Mouse (Mus musculus) embryonic fibroblast, embryonic 13.5 days (primary cell): ENCODE results near the gene Hoxc8. TPM values are rescaled to one million over a fixed set of nuclear protein-coding genes. Genes with fewer than 3 reads are reported as not detected.

Source experiments
- H3K27ac ChIP-seq: 2 replicates; pipeline ENCODE4 v1.5.1; 2012; ENCODE audit warnings: low read length, control low read depth, inconsistent platforms; ENCODE audit not compliant: insufficient read depth
- H3K4me1 ChIP-seq: 2 replicates; pipeline ENCODE4 v1.6.1; 2011; ENCODE audit warnings: low read length; ENCODE audit not compliant: control insufficient read depth, insufficient read depth
- H3K4me3 ChIP-seq: 2 replicates; pipeline ENCODE4 v1.5.1; 2011; ENCODE audit warnings: mild to moderate bottlenecking, control low read depth, low read length; ENCODE audit not compliant: insufficient read depth
- CTCF ChIP-seq: IDR thresholded peaks from 2 replicates; pipeline ENCODE4 v1.5.1; 2011; ENCODE audit warnings: mild to moderate bottlenecking, control low read depth, low read length, moderate library complexity, borderline replicate concordance; ENCODE audit not compliant: insufficient read depth
- POLR2A ChIP-seq: IDR thresholded peaks from 2 replicates; pipeline ENCODE4 v1.6.1; 2011; ENCODE audit warnings: low read depth, mild to moderate bottlenecking, control low read depth, low read length, moderate library complexity
- polyA plus RNA-seq: library from polyadenylated mRNA; stranded (reverse); fragments of >200 nt; gene quantifications from 2 replicates; pipeline ENCODE4 v1.2.4, GENCODE M21; 2011; ENCODE audit warnings: low read depth; ENCODE audit not compliant: missing spikeins, insufficient read length

The Hoxc8 gene
- polyA plus RNA-seq, 1 experiment: 28.5 TPM

DNA sequence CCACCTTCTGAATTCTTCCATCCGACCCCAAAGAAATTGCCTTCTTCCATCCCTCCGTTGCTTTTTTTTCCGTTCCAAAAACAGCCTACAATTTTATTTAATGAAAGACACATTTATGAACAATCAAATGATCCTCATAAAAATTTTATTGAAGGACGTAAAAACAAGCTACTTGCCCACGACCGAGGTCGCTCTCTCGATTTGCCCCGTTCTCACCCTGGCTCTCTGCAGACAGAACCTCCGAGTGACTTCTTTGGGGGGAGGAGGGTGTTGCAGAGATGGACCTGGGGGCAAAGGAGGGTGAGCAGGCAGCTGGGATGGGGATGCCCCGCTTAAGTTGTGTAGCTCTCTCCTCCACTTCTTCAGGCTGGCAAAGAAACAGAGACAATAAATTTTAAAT is 10.1 kb upstream of the Hoxc8 start:
- Histone ChIP-seq H3K27ac (peak overlapping the region; percentile 28), H3K4me3 (no peak overlapping the region), H3K4me1 (no peaks in the 10 kb centered on the region)
- no peak for TF ChIP-seq CTCF
- TF ChIP-seq POLR2A: no peak

DNA sequence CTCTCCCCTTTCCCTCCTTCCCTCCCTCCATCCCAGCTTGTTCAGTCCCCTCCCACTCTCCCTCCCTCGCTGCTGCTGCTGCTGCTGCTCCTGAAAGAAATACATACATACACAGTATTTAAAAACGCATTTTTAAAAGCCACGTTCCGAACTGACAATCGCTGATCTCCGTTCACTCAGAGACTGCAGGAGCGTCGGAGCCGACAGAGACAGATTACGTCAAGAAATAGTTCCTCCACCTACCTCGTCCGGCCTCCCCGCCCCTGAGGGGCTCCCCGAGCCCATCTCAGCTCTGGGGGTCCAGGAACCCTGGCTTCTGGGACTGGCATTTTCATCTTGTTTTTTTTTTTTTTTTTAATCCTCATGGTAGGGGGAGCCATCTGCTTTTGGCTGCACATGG is 9.5 kb upstream of the Hoxc8 start:
- no peaks in the 10 kb centered on the region for H3K4me1 ChIP-seq
- peak overlapping the region; percentile 28 for H3K27ac ChIP-seq
- TF ChIP-seq POLR2A: no peak
- TF ChIP-seq CTCF: no peak
- peak overlapping the region; percentile 60 for H3K4me3 ChIP-seq

- H3K4me1 ChIP-seq: no peaks in the 10 kb centered on the region
- H3K4me3 ChIP-seq: peak overlapping the region; percentile 60
- no peak for TF ChIP-seq CTCF
- no peak for TF ChIP-seq POLR2A
- peak overlapping the region; percentile 50 for H3K27ac ChIP-seq
These were observed 8.8 kb upstream of the Hoxc8 start for GRCm38 (mm10) chr15:102981379-102982288.

DNA sequence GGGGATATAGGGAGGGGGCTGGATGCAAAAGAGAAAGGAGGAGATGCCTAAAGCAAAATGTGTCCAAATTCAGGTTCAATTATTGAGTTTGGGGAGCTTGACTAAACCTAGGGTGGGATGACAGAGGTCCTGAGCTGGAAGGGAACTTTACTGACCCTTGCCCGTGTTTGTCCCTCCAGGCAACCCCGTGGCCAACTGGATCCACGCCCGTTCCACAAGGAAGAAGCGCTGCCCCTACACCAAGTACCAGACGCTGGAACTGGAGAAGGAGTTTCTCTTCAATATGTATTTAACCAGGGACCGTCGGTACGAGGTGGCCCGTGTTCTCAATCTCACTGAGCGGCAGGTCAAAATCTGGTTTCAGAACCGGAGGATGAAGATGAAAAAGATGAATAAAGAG is 6.7 kb upstream of the Hoxc8 start:
- TF ChIP-seq POLR2A (no peak), CTCF (no peak)
- Histone ChIP-seq H3K27ac (no peak overlapping the region), H3K4me1 (no peaks in the 10 kb centered on the region), H3K4me3 (no peak overlapping the region)

DNA sequence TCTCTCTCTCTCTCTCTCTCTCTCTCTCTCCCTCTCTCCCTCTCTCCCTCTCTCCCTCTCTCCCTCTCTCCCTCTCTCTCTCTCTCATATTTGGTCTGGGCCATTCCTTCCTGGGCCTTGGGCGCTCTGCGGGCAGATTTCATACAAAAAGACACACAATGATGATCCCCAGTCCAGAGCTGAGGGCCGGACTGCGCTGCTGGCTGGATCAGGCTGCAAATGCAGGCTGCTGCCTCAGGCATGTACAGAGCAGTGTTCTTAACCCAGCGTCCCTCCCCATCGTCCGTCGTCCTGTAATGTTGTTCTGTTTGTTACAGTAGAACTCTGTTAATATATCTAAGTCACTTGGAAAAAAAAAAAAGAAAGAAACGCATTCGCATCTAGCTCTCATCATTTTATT is 5.9 kb upstream of the Hoxc8 start:
- no peak for TF ChIP-seq POLR2A
- no peak for TF ChIP-seq CTCF
- Histone ChIP-seq H3K27ac (peak overlapping the region; percentile 31; the same call in 1 of the 2 replicates), H3K4me1 (no peaks in the 10 kb centered on the region), H3K4me3 (no peak overlapping the region; the same call in 1 of the 2 replicates)

- no peak overlapping the region for H3K27ac ChIP-seq
- no peak overlapping the region for H3K4me3 ChIP-seq
- no peaks in the 10 kb centered on the region for H3K4me1 ChIP-seq
- TF ChIP-seq POLR2A (no peak), CTCF (no peak)
These were observed 5.5 kb upstream of the Hoxc8 start for GRCm38 (mm10) chr15:102984925-102985324.

- TF ChIP-seq CTCF (peak; percentile 92), POLR2A (no peak)
- Histone ChIP-seq H3K4me3 (no peak overlapping the region), H3K27ac (peak overlapping the region; percentile 44; the same call in 1 of the 2 replicates), H3K4me1 (no peaks in the 10 kb centered on the region)
These were observed 3.1 kb upstream of the Hoxc8 start for GRCm38 (mm10) chr15:102987124-102987833.

- Histone ChIP-seq H3K27ac (no peak overlapping the region), H3K4me3 (no peak overlapping the region), H3K4me1 (no peaks in the 10 kb centered on the region)
- no peak for TF ChIP-seq POLR2A
These were observed 2.3 kb upstream of the Hoxc8 start for GRCm38 (mm10) chr15:102988078-102988477.

DNA sequence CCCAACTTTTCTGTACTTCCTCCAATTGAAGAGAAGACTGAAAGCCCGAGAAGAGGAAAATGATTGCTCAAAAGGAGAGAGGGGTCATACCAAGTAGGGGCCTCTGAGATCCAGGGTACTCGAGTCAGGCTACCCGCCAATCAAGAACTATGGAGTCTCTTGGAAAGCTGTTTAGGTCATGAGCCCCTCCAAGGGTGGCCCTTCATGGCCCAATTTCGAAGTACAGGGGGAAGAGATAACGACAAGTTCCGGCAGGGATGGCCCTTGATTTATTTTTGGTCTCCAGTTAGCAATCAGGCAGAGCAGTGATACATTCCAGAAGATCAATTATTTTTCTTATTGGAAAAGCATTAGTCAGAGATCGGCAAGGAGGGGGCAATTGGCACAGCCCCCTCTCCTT is 1.4 kb downstream of the Hoxc8 start:
- H3K27ac ChIP-seq: 0 out of 2 replicates have a peak overlapping the region, but pooled peaks have one; percentile 46
- no peaks in the 10 kb centered on the region for H3K4me1 ChIP-seq
- no peak for TF ChIP-seq POLR2A
- TF ChIP-seq CTCF: no peak
- peak overlapping the region; percentile 26 for H3K4me3 ChIP-seq

- no peak for TF ChIP-seq POLR2A
- no peak for TF ChIP-seq CTCF
- Histone ChIP-seq H3K4me1 (no peaks in the 10 kb centered on the region), H3K4me3 (peak overlapping the region; percentile 26), H3K27ac (peak overlapping the region; percentile 50; the same call in 1 of the 2 replicates)
These were observed 1.8 kb downstream of the Hoxc8 start for GRCm38 (mm10) chr15:102992206-102992605.
